8 mouse cellular contexts compared by ENCODE assay signal in genomic region chr9:34557846-34558245, GRCm38 (mm10).
DNase-seq lines count a peak whose midpoint lies in the region; ATAC-seq and TF ChIP-seq lines count a peak whose summit lies in the region.

No protein-coding gene starts in this region.

- peak overlapping the region; percentile 36; the same call in 1 of the 2 replicates for H3K4me2 ChIP-seq in embryonic facial prominence, embryonic 13.5 days
- H3K4me2 ChIP-seq in neural tube, embryonic 14.5 days (ENCODE audit: low read depth, low read length): no peak overlapping the region
- H3K4me2 ChIP-seq in stomach, postnatal 0 days (replicated peaks; ENCODE audit: low read depth): no peak overlapping the region

- H3K9me3 ChIP-seq in embryonic facial prominence, embryonic 13.5 days: no peaks in the 10 kb centered on the region
- H3K9me3 ChIP-seq in neural tube, embryonic 14.5 days (ENCODE audit: control insufficient read depth, low read length): no peaks in the 10 kb centered on the region
- no peaks in the 10 kb centered on the region for H3K9me3 ChIP-seq in stomach, postnatal 0 days (ENCODE audit: control insufficient read depth, low read length)

- peak; percentile 34 to 45 for DNase-seq in layer of hippocampus, adult 2 months (ENCODE audit: low spot score in 2 of 2)
- DNase-seq in layer of hippocampus, postnatal 25 days (ENCODE audit: extremely low spot score in 1 of 2, low spot score in 1 of 2): no peak
- DNase-seq in layer of hippocampus, postnatal 10 days (ENCODE audit: low spot score in 2 of 2): peak; percentile 48 to 57
- DNase-seq in heart, adult 8-10 months (ENCODE audit: low spot score): no peak
- DNase-seq in stomach, postnatal 0 days (ENCODE audit: low spot score): no peak

- WGBS in embryonic facial prominence, embryonic 13.5 days: 39% methylated on average over 5 of the region's 5 CpGs
- 26% methylated on average over 5 of the region's 5 CpGs for WGBS in neural tube, embryonic 14.5 days
- 64% methylated on average over 5 of the region's 5 CpGs for WGBS in stomach, postnatal 0 days

- no peak for TF ChIP-seq EP300 in stomach, postnatal 0 days (optimal IDR thresholded peaks at IDR 0.05)

- peaks cover 16% of the 10 kb centered on the region for H3K4me1 ChIP-seq in embryonic facial prominence, embryonic 13.5 days
- H3K4me1 ChIP-seq in neural tube, embryonic 14.5 days (ENCODE audit: control insufficient read depth, insufficient read depth, low read length): peaks cover 7% of the 10 kb centered on the region; the same call in 1 of the 2 replicates
- H3K4me1 ChIP-seq in stomach, postnatal 0 days (replicated peaks; ENCODE audit: control insufficient read depth, insufficient read depth): no peaks in the 10 kb centered on the region

- H3K9ac ChIP-seq in embryonic facial prominence, embryonic 13.5 days: no peak overlapping the region
- no peak overlapping the region for H3K9ac ChIP-seq in neural tube, embryonic 14.5 days (replicated peaks; ENCODE audit: low read depth, low read length)
- H3K9ac ChIP-seq in stomach, postnatal 0 days (ENCODE audit: low read length): no peak overlapping the region

- H3K4me3 ChIP-seq in layer of hippocampus, adult 2 months: peak overlapping the region; percentile 20; the same call in 1 of the 2 replicates
- no peak overlapping the region for H3K4me3 ChIP-seq in embryonic facial prominence, embryonic 13.5 days
- H3K4me3 ChIP-seq in neural tube, embryonic 14.5 days (ENCODE audit: low read depth, low read length): no peak overlapping the region
- H3K4me3 ChIP-seq in stomach, postnatal 0 days (ENCODE audit: low read depth, low read length): no peak overlapping the region

- peak; percentile 32; the same call in 1 of the 2 replicates for ATAC-seq in embryonic facial prominence, embryonic 13.5 days (ENCODE audit: insufficient number of reproducible peaks, insufficient read depth, low FRiP score, low TSS enrichment, low read depth)
- peak; percentile 83; the same call in 1 of the 2 replicates for ATAC-seq in neural tube, embryonic 14.5 days (ENCODE audit: low read depth)
- ATAC-seq in stomach, postnatal 0 days (ENCODE audit: low FRiP score, low TSS enrichment): no peak
- ATAC-seq in activated CD4-positive, CD25-positive, alpha-beta regulatory T cell, adult 4 months: no peak

- H3K27ac ChIP-seq in layer of hippocampus, adult 2 months: peak overlapping the region; percentile 88
- no peak overlapping the region; the same call in 1 of the 2 replicates for H3K27ac ChIP-seq in embryonic facial prominence, embryonic 13.5 days
- peak overlapping the region; percentile 73; the same call in 1 of the 2 replicates for H3K27ac ChIP-seq in neural tube, embryonic 14.5 days (ENCODE audit: low read depth, low read length)
- no peak overlapping the region for H3K27ac ChIP-seq in stomach, postnatal 0 days (replicated peaks)

- no peaks in the 10 kb centered on the region for H3K36me3 ChIP-seq in embryonic facial prominence, embryonic 13.5 days
- no peaks in the 10 kb centered on the region for H3K36me3 ChIP-seq in neural tube, embryonic 14.5 days (ENCODE audit: control insufficient read depth, insufficient read depth, low read length)
- H3K36me3 ChIP-seq in stomach, postnatal 0 days (ENCODE audit: control insufficient read depth, insufficient read depth, low read length): no peaks in the 10 kb centered on the region

- 0 out of 2 replicates have a peak, but pooled peaks cover 2% of the 10 kb centered on the region for H3K27me3 ChIP-seq in embryonic facial prominence, embryonic 13.5 days
- H3K27me3 ChIP-seq in neural tube, embryonic 14.5 days (ENCODE audit: control insufficient read depth, insufficient read depth, low read length): no peaks in the 10 kb centered on the region
- no peaks in the 10 kb centered on the region for H3K27me3 ChIP-seq in stomach, postnatal 0 days (ENCODE audit: control insufficient read depth, insufficient read depth, low read length)

- TF ChIP-seq CTCF in layer of hippocampus, adult 2 months (conservative IDR thresholded peaks at IDR 0.05): no peak
- TF ChIP-seq CTCF in stomach, postnatal 0 days (IDR thresholded peaks at IDR 0.05; ENCODE audit: low read depth): no peak

Comparison
In these comparisons a context has a peak if more than half of its experiments do, and no peak if none do; other contexts are left out.
1. DNase-seq: peak in layer of hippocampus, adult 2 months (2 of 2) and layer of hippocampus, postnatal 10 days (2 of 2); none in layer of hippocampus, postnatal 25 days (0 of 2), heart, adult 8-10 months (single experiment) and stomach, postnatal 0 days (single experiment).
2. H3K27ac ChIP-seq: peak in layer of hippocampus, adult 2 months (single experiment) and neural tube, embryonic 14.5 days (single experiment); none in embryonic facial prominence, embryonic 13.5 days (single experiment) and stomach, postnatal 0 days (single experiment).
3. ATAC-seq: peak in embryonic facial prominence, embryonic 13.5 days (single experiment) and neural tube, embryonic 14.5 days (single experiment); none in stomach, postnatal 0 days (single experiment) and activated CD4-positive, CD25-positive, alpha-beta regulatory T cell, adult 4 months (single experiment).